Mouse (Mus musculus) kidney, adult 2 months (tissue): Measurements from ENCODE around the gene Ctla4.

Experiments
- CTCF ChIP-seq: fragments of 200-500 bp; conservative IDR thresholded peaks from 2 replicates; pipeline ENCODE4 v1.5.1; 2011; ENCODE audit warnings: low read depth, mild to moderate bottlenecking, control low read depth, low read length, moderate library complexity, mixed read lengths; ENCODE audit not compliant: insufficient read depth, insufficient read length
- POLR2A ChIP-seq: fragments of 200-500 bp; IDR thresholded peaks from one replicate; pipeline ENCODE4 v1.6.1; 2011; ENCODE audit warnings: low read depth, low read length, control low read depth

GRCm38 (mm10) chr1:60898933-60899210 lies 12.1 kb downstream of the Ctla4 start:
- TF ChIP-seq CTCF (no peak), POLR2A (no peak)
